Comparison of ENCODE assay signal across 8 mouse cellular contexts in the genomic region with DNA sequence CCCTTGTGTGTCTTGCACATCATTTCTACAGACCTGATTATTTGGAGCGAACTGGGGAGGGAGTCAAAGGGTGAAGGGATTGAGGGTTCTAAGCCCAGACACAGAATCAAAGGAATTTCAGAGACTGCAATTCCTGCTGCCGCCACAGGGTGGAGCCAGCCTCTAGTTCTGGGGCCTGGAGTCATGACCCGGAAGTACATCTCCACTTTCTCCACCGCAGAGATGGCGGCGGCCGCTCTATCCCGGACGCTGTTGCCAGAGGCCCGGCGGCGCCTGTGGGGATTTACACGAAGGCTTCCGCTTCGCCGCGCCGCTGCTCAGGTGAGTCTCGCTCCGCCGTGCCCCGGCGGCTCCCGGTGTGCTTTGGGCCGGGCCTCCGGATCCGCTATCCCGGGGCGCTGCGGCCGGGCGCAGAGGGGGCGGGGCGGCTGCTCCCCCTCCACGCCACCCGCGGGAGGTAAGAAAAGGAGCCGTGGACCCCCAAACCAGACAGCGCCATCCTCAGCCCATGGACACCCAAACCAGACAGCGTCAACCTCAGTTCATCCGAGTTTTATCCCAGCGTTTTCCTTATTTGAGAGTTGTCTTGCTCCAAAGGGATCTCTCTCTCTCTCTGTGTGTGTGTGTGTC. TPM values are rescaled to one million over a fixed set of nuclear protein-coding genes. Genes with fewer than 3 reads are reported as not detected.
DNase-seq lines count a peak whose midpoint lies in the region; ATAC-seq lines count a peak whose summit lies in the region.

A gene (plus strand): TSS at position 186 of the 630 bp plus-strand sequence.

- ATAC-seq in erythroid progenitor cell, adult 5-6 weeks (replicated peaks; ENCODE audit: low FRiP score, poor library complexity, severe bottlenecking) = peak; percentile 86
- ATAC-seq in heart, embryonic 13.5 days (ENCODE audit: extremely low read depth, insufficient number of reproducible peaks, low FRiP score, low TSS enrichment) = peak; percentile 52
- peak; percentile 84 for ATAC-seq in liver, embryonic 12.5 days
- peak; percentile 77 for ATAC-seq in stomach, embryonic 15.5 days (ENCODE audit: insufficient read depth, low FRiP score, low read depth)

- peaks cover 35% of the 10 kb centered on the region for H3K36me3 ChIP-seq in heart, embryonic 13.5 days
- H3K36me3 ChIP-seq in liver, embryonic 12.5 days = peaks cover 34% of the 10 kb centered on the region
- H3K36me3 ChIP-seq in stomach, embryonic 15.5 days = peaks cover 5% of the 10 kb centered on the region

- peak within 1 kb of the TSS; percentile 55 for H3K27ac ChIP-seq in heart, embryonic 13.5 days (replicated peaks)
- peak within 1 kb of the TSS; percentile 76 for H3K27ac ChIP-seq in liver, embryonic 12.5 days
- peak within 1 kb of the TSS; percentile 73 for H3K27ac ChIP-seq in stomach, embryonic 15.5 days

- no peaks in the 10 kb centered on the region for H3K9me3 ChIP-seq in heart, embryonic 13.5 days
- H3K9me3 ChIP-seq in liver, embryonic 12.5 days (replicated peaks) = no peaks in the 10 kb centered on the region
- H3K9me3 ChIP-seq in stomach, embryonic 15.5 days = no peaks in the 10 kb centered on the region

- peak within 1 kb of the TSS; percentile 93 for H3K9ac ChIP-seq in heart, embryonic 13.5 days
- peak within 1 kb of the TSS; percentile 89 for H3K9ac ChIP-seq in liver, embryonic 12.5 days
- peak within 1 kb of the TSS; percentile 65 for H3K9ac ChIP-seq in stomach, embryonic 15.5 days

- WGBS in heart, embryonic 13.5 days = under 1% methylated on average over 42 of the region's 42 CpGs
- WGBS in liver, embryonic 12.5 days (ENCODE audit: insufficient replicate concordance) = under 1% methylated on average over 41 of the region's 42 CpGs
- under 1% methylated on average over 42 of the region's 42 CpGs for WGBS in stomach, embryonic 15.5 days

- H3K4me3 ChIP-seq in heart, embryonic 13.5 days = peak within 1 kb of the TSS; percentile 86
- peak within 1 kb of the TSS; percentile 97 for H3K4me3 ChIP-seq in liver, embryonic 12.5 days
- H3K4me3 ChIP-seq in stomach, embryonic 15.5 days (replicated peaks) = peak within 1 kb of the TSS; percentile 81

- no peaks in the 10 kb centered on the region for H3K27me3 ChIP-seq in heart, embryonic 13.5 days (replicated peaks)
- H3K27me3 ChIP-seq in liver, embryonic 12.5 days (replicated peaks) = no peaks in the 10 kb centered on the region
- H3K27me3 ChIP-seq in stomach, embryonic 15.5 days (replicated peaks) = no peaks in the 10 kb centered on the region

- peak within 1 kb of the TSS; percentile 78 for H3K4me2 ChIP-seq in heart, embryonic 13.5 days
- H3K4me2 ChIP-seq in liver, embryonic 12.5 days = peak within 1 kb of the TSS; percentile 86
- peak within 1 kb of the TSS; percentile 59 for H3K4me2 ChIP-seq in stomach, embryonic 15.5 days

- DNase-seq in CD4-positive helper T cell, adult 2 months (ENCODE audit: low read depth, low spot score) = peak; percentile 91
- peak; percentile 61 for DNase-seq in brain, embryonic 18.5 days (ENCODE audit: low read depth, low spot score)
- DNase-seq in kidney, postnatal 10 days = peak; percentile 92
- DNase-seq in natural killer cell, adult 2 months (ENCODE audit: low spot score in 2 of 2) = peak; percentile 81 to 87

- H3K4me1 ChIP-seq in heart, embryonic 13.5 days = peaks cover 29% of the 10 kb centered on the region
- peaks cover 18% of the 10 kb centered on the region for H3K4me1 ChIP-seq in liver, embryonic 12.5 days
- H3K4me1 ChIP-seq in stomach, embryonic 15.5 days = peaks cover 6% of the 10 kb centered on the region

RNA-seq across cellular contexts. Expression of the gene that starts here (rescaled TPM):
- total RNA-seq in erythroid progenitor cell, adult 5-6 weeks (2015; ENCODE audit: low replicate concordance) = 32.7 and 72.4 TPM in 2 replicates
- 56.0 and 71.2 TPM in 2 replicates for total RNA-seq in erythroid progenitor cell, adult 5-6 weeks (2017; ENCODE audit: low replicate concordance)
- polyA plus RNA-seq in heart, embryonic 13.5 days (2015; fragmentation: Nextera tagmentation; extraction: Ambion mirVana) = 131 and 149 TPM in 2 replicates
- polyA plus RNA-seq in liver, embryonic 12.5 days (2016; fragmentation: Nextera tagmentation; extraction: Ambion mirVana) = 49.2 and 53.7 TPM in 2 replicates
- polyA plus RNA-seq in stomach, embryonic 15.5 days (2015; fragmentation: Nextera tagmentation; extraction: Ambion mirVana) = 75.9 and 78.2 TPM in 2 replicates

Comparison
In these comparisons a context has a peak if more than half of its experiments do, and no peak if none do; other contexts are left out.
1. Peak in every context shown above with its lines: DNase-seq, ATAC-seq, H3K4me3 ChIP-seq and H3K27ac ChIP-seq.